Mouse (Mus musculus) cerebellum, adult 11-12 months (tissue): ENCODE results near the gene Nln.
A peak's percentile ranks its signal among the peaks of the same experiment; 100 is the strongest.

Experiments
- DNase-seq: peaks from one replicate; pipeline ENCODE4 v3.0.0; 2022

The Nln gene

DNA sequence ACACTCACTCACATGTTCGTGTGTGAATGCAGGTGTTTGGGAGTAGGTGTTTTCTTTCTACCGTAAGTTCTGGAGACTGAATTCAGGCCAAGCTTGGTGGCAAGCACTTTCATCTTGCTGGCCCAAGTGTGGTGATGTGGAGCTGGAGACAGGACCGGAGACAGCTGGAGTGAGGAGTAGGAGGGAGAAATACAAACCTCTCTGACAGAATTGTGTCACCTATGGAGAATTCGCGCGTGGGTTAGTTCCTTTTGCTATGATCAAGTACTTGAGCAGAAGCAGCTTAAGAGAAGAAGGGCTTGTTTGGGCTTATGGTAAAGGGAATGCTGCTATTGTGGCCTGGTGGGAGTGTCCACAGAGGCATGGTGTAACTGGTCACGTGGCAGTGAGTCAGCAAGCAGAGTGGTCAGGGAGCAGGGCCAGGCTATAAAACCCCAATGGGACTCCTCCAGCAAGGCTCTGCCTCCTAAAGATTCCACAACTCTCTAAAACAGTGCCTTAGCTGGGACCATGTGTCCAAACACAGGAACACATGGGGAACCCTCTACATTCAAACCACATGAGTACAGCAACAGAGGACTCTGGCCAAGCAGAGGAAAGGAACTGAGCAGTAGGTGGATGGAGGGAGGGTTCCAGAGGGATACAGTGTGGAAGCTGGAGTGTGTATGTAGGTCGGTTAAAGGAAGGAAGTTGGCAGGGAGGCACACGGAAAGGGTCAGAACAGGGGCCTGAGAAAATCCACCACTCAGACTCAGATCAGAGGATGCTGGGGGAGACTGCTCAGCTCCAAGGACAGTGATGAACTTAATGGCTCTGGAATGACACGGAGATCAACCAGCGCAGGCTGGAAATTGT, 14.7 kb downstream of the Nln start:
- no peak for DNase-seq

DNA sequence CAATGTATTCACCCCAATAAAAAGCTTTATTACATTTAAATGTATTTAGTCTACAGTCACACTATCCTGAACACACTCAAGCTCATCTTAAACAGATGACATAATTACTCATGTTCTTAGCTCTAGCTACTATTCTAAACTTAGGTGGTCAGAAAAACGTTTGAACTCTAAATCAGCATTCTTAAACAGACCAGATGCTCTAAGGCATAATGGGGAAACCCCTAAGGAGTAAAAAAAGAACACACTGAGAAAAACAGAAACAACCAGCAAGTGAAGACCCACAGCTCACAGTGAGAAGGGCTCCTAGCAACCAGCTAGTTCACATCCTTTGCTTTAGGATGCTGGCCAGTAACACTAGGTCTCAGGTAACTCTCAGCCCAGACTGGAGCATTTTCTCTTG, 17.7 kb downstream of the Nln start:
- no peak for DNase-seq

DNA sequence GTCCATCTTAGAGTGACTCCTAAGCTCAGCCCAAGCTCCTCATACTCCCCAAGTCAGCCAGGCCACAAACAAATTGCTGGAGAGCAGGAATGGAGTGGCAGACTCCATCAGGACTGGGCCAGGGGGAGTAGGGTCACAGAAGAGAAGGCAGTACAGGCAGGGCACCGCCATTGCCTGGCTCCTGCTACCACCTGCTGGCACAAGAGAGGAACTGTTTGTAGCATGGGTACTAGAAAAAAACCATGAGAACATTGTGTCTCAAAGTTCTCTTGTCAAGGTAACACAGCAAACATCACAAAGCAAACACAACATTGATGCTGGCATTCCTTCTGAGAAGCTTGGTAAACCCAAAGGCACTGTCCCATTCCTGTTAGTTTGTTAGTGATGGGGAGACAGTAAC, 20.0 kb downstream of the Nln start:
- peak; percentile 23 for DNase-seq

- DNase-seq, result no peak
These were observed 24.8 kb downstream of the Nln start for GRCm38 (mm10) chr13:104084600-104084999.

GRCm38 (mm10) chr13:104082504-104082903, 26.9 kb downstream of the Nln start:
- DNase-seq, result no peak

GRCm38 (mm10) chr13:104076993-104077392, 32.4 kb downstream of the Nln start:
- no peak for DNase-seq

- no peak for DNase-seq
These were observed 34.7 kb downstream of the Nln start for GRCm38 (mm10) chr13:104074731-104075130.

DNA sequence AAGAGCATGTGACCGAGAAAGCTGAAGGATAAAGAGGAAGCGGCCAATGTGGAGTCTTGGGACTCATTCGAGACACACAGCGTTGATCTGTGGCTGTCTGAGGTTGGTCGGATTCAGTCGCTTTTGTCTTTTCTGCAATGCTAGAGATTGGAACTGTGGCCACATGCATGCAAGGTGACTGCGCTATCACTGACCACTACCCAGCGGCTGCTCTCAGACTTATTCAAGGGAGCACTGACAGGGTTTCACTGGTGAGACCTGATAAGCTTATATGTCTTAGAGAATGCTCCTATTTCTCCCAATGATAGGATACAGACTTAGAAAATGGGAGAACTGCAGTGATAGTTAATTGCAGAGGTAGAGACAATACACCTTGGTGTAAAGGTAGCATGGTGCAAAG, 35.2 kb downstream of the Nln start:
- no peak for DNase-seq

DNA sequence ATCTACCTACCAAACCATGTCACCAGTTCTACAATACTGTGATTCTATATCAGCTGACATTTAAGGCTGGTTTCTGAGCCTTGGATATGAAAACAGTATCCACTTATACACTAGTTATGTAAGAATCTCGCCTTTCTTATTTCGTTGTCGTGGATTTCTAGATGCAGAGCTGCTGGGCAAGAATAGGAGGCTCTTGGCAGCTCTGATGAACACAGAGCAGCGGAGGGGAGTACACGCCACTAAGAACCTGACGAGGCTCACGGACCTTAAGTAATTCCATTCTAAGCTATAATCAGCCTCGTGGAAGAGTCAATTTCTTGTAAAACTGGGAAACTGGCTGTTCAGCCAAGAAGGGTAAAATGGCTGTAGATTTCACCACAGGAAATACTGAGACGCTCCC, 37.1 kb downstream of the Nln start:
- DNase-seq, result no peak

DNA sequence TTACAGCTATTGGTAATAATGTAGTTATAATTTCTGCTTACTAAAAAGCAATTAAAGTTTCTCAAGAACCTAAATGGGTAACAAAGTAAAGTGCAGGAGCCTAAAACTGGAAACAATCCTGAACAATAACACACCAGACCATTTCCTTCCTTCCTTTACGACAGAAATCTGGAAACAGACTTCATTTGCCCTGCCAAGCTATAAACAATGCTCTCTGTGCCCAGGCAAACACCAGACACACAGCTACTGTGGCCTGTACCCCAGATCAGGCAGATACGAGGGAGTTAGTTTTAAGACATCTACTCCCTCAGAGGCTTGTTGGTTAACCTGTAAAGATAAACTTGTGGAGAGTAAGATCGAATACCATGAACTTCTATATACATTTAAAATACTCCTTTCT, 38.7 kb downstream of the Nln start:
- DNase-seq, result no peak

GRCm38 (mm10) chr13:104069216-104069615, 40.2 kb downstream of the Nln start:
- DNase-seq, result no peak

GRCm38 (mm10) chr13:104065649-104066347, 43.6 kb downstream of the Nln start:
- DNase-seq, result no peak

GRCm38 (mm10) chr13:104063061-104063460, 46.4 kb downstream of the Nln start:
- DNase-seq, result peak; percentile 70

DNA sequence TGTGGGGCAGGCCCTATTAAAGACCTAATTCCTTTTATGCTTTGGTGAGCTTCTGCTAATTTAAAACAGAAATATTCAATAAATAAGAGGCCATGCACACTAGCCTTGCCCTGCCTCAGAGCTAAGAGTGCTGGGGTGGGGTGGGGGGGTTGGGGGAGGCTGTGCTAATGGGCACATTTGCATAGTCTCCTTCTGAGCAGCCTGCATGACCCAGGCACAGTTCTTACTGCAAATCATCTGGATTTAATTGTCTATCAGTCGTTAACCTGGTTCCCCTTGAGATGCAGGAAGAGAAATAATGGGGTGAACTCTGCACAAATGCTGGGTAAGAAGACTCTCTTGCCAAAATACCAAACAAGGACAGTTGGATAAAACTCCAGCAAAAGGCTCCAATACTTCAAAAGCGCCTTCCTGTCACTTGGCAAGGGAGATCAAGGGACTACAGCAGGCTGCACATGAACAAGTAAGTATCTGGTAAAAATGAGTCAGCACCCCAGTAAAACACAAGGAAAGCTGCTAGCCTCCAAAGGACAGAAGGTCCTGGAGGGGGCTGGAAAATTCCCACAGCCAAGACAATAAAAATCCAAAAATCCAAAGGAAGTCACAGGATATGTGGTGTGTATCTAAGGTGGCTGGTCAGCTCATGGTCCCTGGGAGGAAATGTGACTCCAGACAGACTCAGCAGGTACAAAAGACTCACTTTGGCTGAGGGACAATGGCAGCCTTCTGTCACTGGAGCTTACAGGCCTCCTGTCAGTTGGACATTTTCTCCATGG, 47.3 kb downstream of the Nln start:
- peak; percentile 77 for DNase-seq

DNA sequence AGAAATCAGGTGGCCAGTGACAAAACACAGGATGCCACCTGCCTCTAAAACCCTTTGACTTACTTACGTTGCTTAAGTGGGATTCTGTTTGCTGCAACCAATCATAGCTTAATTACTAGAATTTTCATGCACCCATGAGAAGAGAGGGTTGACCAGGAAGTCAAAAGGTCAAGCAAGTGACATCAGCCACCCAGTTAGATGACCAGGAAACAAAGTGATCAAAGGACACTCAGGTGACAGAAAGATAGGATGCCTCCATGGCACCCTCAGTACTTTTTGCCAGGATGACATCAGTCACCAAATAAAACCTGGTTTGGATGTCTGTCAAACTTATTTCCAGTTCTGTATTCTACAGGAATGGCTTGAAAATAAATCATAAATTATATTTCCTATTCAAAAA, 49.2 kb downstream of the Nln start:
- no peak for DNase-seq

- DNase-seq, result no peak
These were observed 49.9 kb downstream of the Nln start for GRCm38 (mm10) chr13:104059536-104059935.

- DNase-seq, result no peak
These were observed 50.7 kb downstream of the Nln start for GRCm38 (mm10) chr13:104058761-104059160.

DNA sequence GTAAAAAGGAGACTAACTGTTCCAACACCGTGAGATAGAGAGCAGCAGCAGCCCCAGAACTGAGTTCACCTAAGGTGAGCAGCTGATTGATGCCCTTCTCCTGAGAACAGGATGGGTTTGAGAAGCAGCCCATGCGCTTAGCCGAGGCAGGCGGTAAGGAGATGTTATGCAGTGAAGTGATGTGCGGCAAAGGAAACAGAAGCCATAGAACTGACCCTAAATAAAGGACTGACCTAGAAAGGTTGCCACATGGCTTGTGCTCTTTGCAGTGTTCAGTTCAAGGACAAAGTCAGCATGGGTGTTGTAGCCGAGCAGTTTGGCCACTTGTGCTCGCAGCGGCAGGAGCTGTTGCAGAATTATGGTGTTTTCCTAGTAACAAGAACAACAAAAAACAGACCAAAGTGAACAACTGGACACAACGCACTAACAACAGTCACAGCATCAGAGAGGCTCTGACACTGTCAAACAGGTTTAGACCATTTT, 57.1 kb downstream of the Nln start:
- no peak for DNase-seq

DNA sequence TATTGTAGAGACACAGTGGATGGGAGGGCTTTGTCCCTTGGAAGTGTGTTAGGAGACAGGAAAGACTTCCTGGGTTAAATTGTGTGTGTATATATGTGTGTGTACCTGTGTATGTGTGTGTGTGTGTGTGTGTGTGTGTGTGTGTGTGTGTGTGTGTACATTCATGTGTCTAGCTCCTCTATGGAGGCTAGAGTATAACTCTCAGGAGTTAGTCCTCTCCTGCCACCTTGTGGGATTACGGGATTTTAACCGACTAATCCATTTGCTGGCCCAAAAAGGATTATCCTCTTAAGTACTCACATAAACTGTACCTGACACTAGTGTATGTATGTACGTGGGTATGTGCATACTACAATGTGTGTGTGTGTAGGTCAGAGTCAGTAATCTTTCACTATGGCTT, 60.6 kb downstream of the Nln start:
- no peak for DNase-seq

DNA sequence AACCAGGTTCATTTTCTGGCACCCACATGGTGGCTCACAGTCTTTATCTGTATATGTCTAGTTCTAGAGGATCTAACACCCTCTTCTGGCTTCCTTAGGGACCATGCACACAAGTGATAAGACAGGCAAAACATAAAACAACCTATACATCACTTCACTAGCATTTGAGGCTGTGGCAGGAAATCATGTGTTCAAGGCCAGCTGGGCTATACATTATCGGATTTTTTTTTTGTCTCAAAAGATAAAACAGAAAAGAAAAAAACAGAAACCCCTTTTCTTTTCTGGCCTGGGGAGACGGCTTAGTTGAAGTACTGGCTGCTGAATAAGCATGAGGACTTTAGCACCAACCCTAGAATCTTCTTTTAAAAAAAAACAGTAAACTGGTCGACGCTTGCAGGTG, 64.3 kb downstream of the Nln start:
- no peak for DNase-seq

- DNase-seq, result no peak
These were observed 65.1 kb downstream of the Nln start for GRCm38 (mm10) chr13:104044332-104044731.

DNA sequence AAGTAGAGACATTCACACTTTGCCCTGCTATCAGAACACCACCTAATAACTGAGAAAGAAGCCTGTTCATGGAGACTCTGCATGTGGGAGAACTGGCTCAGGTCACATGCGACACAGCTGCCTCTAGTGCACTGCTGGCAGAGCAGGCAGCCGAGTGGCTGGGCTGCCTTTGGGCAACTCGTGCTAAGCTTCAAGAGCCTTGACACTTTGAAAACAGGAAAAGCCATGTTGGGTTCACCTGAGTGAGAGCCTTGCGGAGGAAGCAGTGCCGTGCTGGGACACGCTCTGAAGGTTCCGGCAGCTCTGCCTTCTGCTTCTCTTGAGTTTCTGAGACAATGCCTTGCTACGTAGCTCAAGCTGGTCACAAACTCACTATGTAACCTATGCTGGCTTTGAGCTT, 66.7 kb downstream of the Nln start:
- no peak for DNase-seq

- DNase-seq, result no peak
These were observed 67.9 kb downstream of the Nln start for GRCm38 (mm10) chr13:104041481-104041880.

- DNase-seq, result no peak
These were observed 68.5 kb downstream of the Nln start for GRCm38 (mm10) chr13:104040950-104041349.
